Mouse (Mus musculus) forebrain, embryonic 16.5 days (tissue): Measurements from ENCODE around the gene Cd5l. TPM values are rescaled to one million over a fixed set of nuclear protein-coding genes. Genes with fewer than 3 reads are reported as not detected.

ENCODE experiments used
- polyA plus RNA-seq: library from polyadenylated mRNA; unstranded; fragments of >200 nt; fragmentation: Nextera tagmentation; extraction: Ambion mirVana; gene quantifications from 2 replicates; pipeline ENCODE4 v1.2.1, GENCODE M21; 2015

Gene Cd5l
- polyA plus RNA-seq, 1 experiment from 2014 or later = not detected

Other genes with a start within 250 kb of the Cd5l start
- 3.7 and 4.6 TPM in 2 replicates for gene Kirrel, start 183.1 kb upstream of the Cd5l start, polyA plus RNA-seq
- gene Fcrls, start 94.1 kb upstream of the Cd5l start, polyA plus RNA-seq = 9.8 and 12.7 TPM in 2 replicates
- 0.17 TPM in 1 of 2 replicates, not detected in the other for gene Fcrl1, start 18.5 kb downstream of the Cd5l start, polyA plus RNA-seq
- gene Fcrl5, start 77.9 kb downstream of the Cd5l start, polyA plus RNA-seq = not detected in 2 replicates
- gene Etv3, start 167.5 kb downstream of the Cd5l start, polyA plus RNA-seq = 12.1 and 12.4 TPM in 2 replicates